Mouse (Mus musculus): ENCODE measurements at regions not wholly inside any gene's neighbourhood (a gene's known extent, or its start where the extent isn't known, plus 50 kb on each side); places are given as distances from the start of the nearest gene placed in this dataset.

DNA sequence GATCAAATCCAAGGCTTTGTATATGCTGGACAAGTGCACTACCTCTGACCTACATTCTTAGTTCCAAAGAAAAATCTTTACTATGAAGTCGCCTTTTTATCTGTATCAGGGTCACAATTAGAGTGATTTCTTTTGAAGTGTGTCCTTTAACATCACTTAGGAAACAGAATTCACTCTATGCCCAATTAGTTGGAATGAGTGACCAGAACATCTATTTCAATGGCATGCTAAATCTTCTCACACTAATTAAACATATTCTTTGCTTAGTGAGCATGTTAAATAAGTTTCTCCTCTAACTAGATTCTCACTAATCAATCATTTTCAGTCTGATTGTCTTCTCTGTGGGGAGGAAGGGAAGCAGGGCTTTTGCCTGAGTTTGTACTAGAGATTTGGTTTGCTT lies 84.9 kb downstream of the Arl6ip6 start:
- no peak for TF ChIP-seq CTCF (IDR thresholded peaks at IDR 0.05; ENCODE audit: low read depth)
- TF ChIP-seq EP300 (IDR thresholded peaks at IDR 0.05; ENCODE audit: low read depth) = no peak

All from liver, postnatal 0 days (tissue).